Mouse (Mus musculus): Measurements from ENCODE around the gene AI481877. TPM values are rescaled to one million over a fixed set of nuclear protein-coding genes. Genes with fewer than 3 reads are reported as not detected.

The AI481877 gene
- polyA plus RNA-seq, 1 experiment from 2014 or later: not detected

DNA sequence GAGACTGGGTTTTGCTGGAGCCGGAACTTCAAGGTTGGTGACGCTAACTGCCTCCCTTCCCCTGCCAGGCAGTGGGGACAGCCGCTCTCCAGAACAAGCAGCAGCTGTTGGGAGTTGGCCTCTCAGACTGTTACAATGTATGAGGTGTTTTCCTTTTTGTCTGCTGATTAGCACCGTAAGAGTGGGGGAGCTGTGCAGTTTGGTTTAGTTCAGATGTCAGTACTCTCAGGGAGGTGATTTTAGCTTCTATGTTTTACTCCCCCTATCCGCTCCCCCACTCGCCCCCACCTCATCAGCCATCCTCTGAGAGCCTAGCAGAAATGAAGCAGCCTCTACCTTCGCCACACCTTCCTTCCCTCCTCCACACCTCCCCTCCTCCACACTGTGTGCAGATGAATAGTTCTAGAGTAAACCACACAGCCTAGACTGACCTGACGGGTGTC lies 143.5 kb downstream of the AI481877 start:
- no peak for DNase-seq (ENCODE audit: low spot score)
- H3K27me3 ChIP-seq (replicated peaks; ENCODE audit: control insufficient read depth, insufficient read depth, low read length): no peaks in the 10 kb centered on the region
- no peak overlapping the region for H3K27ac ChIP-seq (replicated peaks; ENCODE audit: low read depth, low read length)
- H3K9me3 ChIP-seq (ENCODE audit: control insufficient read depth, low read length): no peaks in the 10 kb centered on the region
- no peaks in the 10 kb centered on the region for H3K36me3 ChIP-seq (ENCODE audit: control insufficient read depth, insufficient read depth, low read length)
- H3K4me3 ChIP-seq (ENCODE audit: low read depth, low read length): no peak overlapping the region
- ATAC-seq (ENCODE audit: low read depth): no peak
- no peak overlapping the region for H3K4me2 ChIP-seq (ENCODE audit: low read depth, low read length)
- 69% methylated on average over 8 of the region's 8 CpGs for WGBS
- H3K9ac ChIP-seq (ENCODE audit: low read depth, low read length): no peak overlapping the region
- no peaks in the 10 kb centered on the region for H3K4me1 ChIP-seq (ENCODE audit: control insufficient read depth, insufficient read depth, low read length)

DNA sequence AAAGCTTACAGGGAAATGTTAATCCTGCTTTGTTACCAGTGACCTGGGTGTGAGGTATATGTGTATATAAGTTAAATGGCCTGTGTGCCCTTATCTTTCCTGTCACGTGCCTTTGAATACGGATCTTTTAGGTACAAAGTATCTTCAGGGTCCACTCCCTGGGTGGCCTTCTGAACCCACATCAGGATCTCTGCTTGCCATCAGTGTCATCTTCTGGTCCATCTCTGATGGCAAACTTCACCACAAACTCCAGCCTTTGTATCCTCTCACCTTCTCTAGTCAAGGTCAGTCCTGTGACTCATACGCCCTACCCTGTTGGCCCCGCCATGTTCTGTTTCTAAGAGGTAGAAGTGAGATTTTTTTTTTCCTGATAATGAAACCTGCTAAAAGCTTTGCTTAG lies 144.0 kb downstream of the AI481877 start, which contains the start of gene Dnajc25:
Gene Dnajc25 (plus strand): TSS at position 301 of the 400 bp plus-strand sequence.
- H3K4me3 ChIP-seq (ENCODE audit: low read depth, low read length): no peak within 1 kb of the TSS
- H3K4me2 ChIP-seq (ENCODE audit: low read depth, low read length): no peak within 1 kb of the TSS
- no peak within 1 kb of the TSS for H3K9ac ChIP-seq (ENCODE audit: low read depth, low read length)
- DNase-seq (ENCODE audit: low spot score): no peak
- H3K9me3 ChIP-seq (ENCODE audit: control insufficient read depth, low read length): no peaks in the 10 kb centered on the region
- no peak for ATAC-seq (ENCODE audit: low read depth)
- H3K27me3 ChIP-seq (replicated peaks; ENCODE audit: control insufficient read depth, insufficient read depth, low read length): no peaks in the 10 kb centered on the region
- 95% methylated on average over 4 of the region's 4 CpGs for WGBS
- no peak within 1 kb of the TSS for H3K27ac ChIP-seq (replicated peaks; ENCODE audit: low read depth, low read length)
- H3K4me1 ChIP-seq (ENCODE audit: control insufficient read depth, insufficient read depth, low read length): no peaks in the 10 kb centered on the region
- H3K36me3 ChIP-seq (ENCODE audit: control insufficient read depth, insufficient read depth, low read length): no peaks in the 10 kb centered on the region

Other genes starting within 250 kb of the AI481877 start
- 42.4 and 46.5 TPM in 2 replicates for gene Ecpas, start 226.2 kb downstream of the AI481877 start, polyA plus RNA-seq (2014; fragmentation: Nextera tagmentation; extraction: Ambion mirVana)
- 0.75 and 0.90 TPM in 2 replicates for gene Zkscan16, start 195.4 kb downstream of the AI481877 start, polyA plus RNA-seq (2014; fragmentation: Nextera tagmentation; extraction: Ambion mirVana)
- gene Ptgr1, start 151.9 kb downstream of the AI481877 start, polyA plus RNA-seq (2014; fragmentation: Nextera tagmentation; extraction: Ambion mirVana): 23.8 and 28.9 TPM in 2 replicates
- 19.3 and 20.0 TPM in 2 replicates for gene Dnajc25, start 143.9 kb downstream of the AI481877 start, polyA plus RNA-seq (2014; fragmentation: Nextera tagmentation; extraction: Ambion mirVana)
- gene Gm20503, start 135.8 kb downstream of the AI481877 start, polyA plus RNA-seq (2014; fragmentation: Nextera tagmentation; extraction: Ambion mirVana): 16.3 and 17.0 TPM in 2 replicates
- gene Gng10, start 103.9 kb downstream of the AI481877 start, polyA plus RNA-seq (2014; fragmentation: Nextera tagmentation; extraction: Ambion mirVana): 137 and 144 TPM in 2 replicates
- 12.3 and 13.3 TPM in 2 replicates for gene Ugcg, start 50.3 kb upstream of the AI481877 start, polyA plus RNA-seq (2014; fragmentation: Nextera tagmentation; extraction: Ambion mirVana)